Mouse (Mus musculus) midbrain, embryonic 13.5 days (tissue): Measurements from ENCODE around the gene Arntl2. TPM values are rescaled to one million over a fixed set of nuclear protein-coding genes. Genes with fewer than 3 reads are reported as not detected.

ENCODE experiments used
- ATAC-seq: fragments of 200-750 bp; cut with Nextera tagmentation; 2 replicates; pipeline ENCODE4 v1.8.0; 2017; ENCODE audit warnings: mild to moderate bottlenecking, moderate TSS enrichment, moderate library complexity
- H3K27ac ChIP-seq: fragments of 300-500 bp; sonication (generic); 2 replicates; pipeline ENCODE4 v1.5.1; 2015; ENCODE audit warnings: inconsistent platforms, mild to moderate bottlenecking, moderate library complexity
- H3K27me3 ChIP-seq: fragments of 300-500 bp; sonication (generic); 2 replicates; pipeline ENCODE4 v1.6.1; 2015; ENCODE audit warnings: mild to moderate bottlenecking, inconsistent platforms
- H3K36me3 ChIP-seq: fragments of 300-500 bp; sonication (generic); 2 replicates; pipeline ENCODE4 v1.6.1; 2015; ENCODE audit warnings: mild to moderate bottlenecking, inconsistent platforms
- H3K4me1 ChIP-seq: fragments of 300-500 bp; sonication (generic); replicated peaks from 2 replicates; pipeline ENCODE4 v1.6.1; 2015; ENCODE audit warnings: inconsistent platforms
- H3K4me2 ChIP-seq: fragments of 300-500 bp; sonication (generic); replicated peaks from 2 replicates; pipeline ENCODE4 v1.6.1; 2015; ENCODE audit warnings: moderate library complexity, mild to moderate bottlenecking, inconsistent platforms
- H3K4me3 ChIP-seq: fragments of 300-500 bp; sonication (generic); replicated peaks from 2 replicates; pipeline ENCODE4 v1.5.1; 2015; ENCODE audit warnings: mild to moderate bottlenecking, inconsistent platforms
- H3K9ac ChIP-seq: fragments of 300-500 bp; sonication (generic); replicated peaks from 2 replicates; pipeline ENCODE4 v1.6.1; 2015; ENCODE audit warnings: mild to moderate bottlenecking, inconsistent platforms
- H3K9me3 ChIP-seq: fragments of 300-500 bp; sonication (generic); 2 replicates; pipeline ENCODE4 v1.6.1; 2016; ENCODE audit warnings: mild to moderate bottlenecking, inconsistent platforms
- WGBS: fragments of 180-500 bp; shearing (Covaris S2); methylation state at CpG from one replicate; pipeline ENCODE4 v1.1.7; 2015; 5-methylcytosine and 5-hydroxymethylcytosine counted together
- polyA plus RNA-seq: library from polyadenylated mRNA; unstranded; fragments of >200 nt; fragmentation: Nextera tagmentation; extraction: Ambion mirVana; gene quantifications from 2 replicates; pipeline ENCODE4 v1.2.1, GENCODE M21; 2015

The Arntl2 gene
- polyA plus RNA-seq, 1 experiment from 2014 or later = 2.6 TPM

DNA sequence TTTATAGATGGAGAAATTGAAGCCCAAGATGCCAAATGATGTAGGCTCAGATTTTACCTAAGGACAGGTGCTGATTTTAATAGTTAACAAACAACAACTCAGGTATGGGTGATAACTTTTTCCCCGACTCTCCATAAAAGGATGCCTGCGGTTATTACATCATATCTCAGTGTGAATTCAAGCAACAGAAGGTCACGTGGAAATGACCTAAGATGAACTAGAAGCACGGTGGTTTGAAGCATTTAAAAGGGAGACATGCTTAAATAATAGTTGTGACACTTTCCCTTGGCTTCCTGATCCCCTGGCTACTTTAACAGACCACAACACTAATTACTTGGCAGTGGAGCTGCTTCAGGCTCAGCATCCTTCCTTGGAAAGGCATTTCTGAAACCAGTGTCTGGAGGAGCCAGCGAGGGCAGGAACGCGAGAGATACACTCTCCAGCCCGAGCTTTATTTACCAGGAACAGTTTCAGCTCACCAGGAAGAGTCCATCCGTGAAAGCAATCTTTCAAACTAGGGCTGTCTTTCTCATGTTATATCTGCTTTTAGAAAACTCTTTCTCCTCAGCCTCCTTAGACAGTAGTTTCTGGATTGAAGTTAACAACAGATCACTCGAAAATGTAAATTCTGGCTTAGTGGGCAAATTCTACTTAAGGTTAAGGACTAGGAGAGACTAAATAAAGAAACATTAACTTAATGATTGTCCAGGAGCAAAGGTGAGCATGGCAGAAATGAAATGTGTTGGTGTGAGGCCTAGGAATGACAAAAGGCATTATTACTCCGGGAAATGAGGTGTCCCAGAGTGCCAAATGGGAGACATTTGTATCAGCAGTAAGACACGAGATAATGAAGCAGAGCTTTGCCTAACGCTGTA, 86.3 kb downstream of the Arntl2 start:
- H3K9me3 ChIP-seq = no peaks in the 10 kb centered on the region
- WGBS = 73% methylated on average over 13 of the region's 13 CpGs
- H3K4me1 ChIP-seq = peaks cover 10% of the 10 kb centered on the region
- no peak overlapping the region for H3K27ac ChIP-seq
- no peak overlapping the region for H3K4me3 ChIP-seq
- H3K27me3 ChIP-seq = no peaks in the 10 kb centered on the region
- H3K36me3 ChIP-seq = no peaks in the 10 kb centered on the region
- no peak overlapping the region for H3K9ac ChIP-seq
- ATAC-seq = no peak
- H3K4me2 ChIP-seq = no peak overlapping the region

Other genes starting within 250 kb of the Arntl2 start
- gene Fgfr1op2, start 218.9 kb upstream of the Arntl2 start, polyA plus RNA-seq = 54.1 and 55.3 TPM in 2 replicates
- gene Ints13, start 218.2 kb upstream of the Arntl2 start, polyA plus RNA-seq = 70.6 and 72.4 TPM in 2 replicates
- gene Med21, start 153.5 kb upstream of the Arntl2 start, polyA plus RNA-seq = 116 and 119 TPM in 2 replicates
- 22.2 and 26.6 TPM in 2 replicates for gene Tm7sf3, start 153.2 kb upstream of the Arntl2 start, polyA plus RNA-seq
- gene Stk38l, start 71.1 kb upstream of the Arntl2 start, polyA plus RNA-seq = 16.2 and 17.2 TPM in 2 replicates
- gene Smco2, start 54.0 kb downstream of the Arntl2 start, polyA plus RNA-seq = not detected in 2 replicates
- gene Ppfibp1, start 92.4 kb downstream of the Arntl2 start, polyA plus RNA-seq = 14.2 and 15.3 TPM in 2 replicates
- 0.15 TPM in 1 of 2 replicates, not detected in the other for gene 1700034J05Rik, start 158.4 kb downstream of the Arntl2 start, polyA plus RNA-seq
- gene Rep15, start 236.5 kb downstream of the Arntl2 start, polyA plus RNA-seq = 0.70 and 1.0 TPM in 2 replicates
- gene Mrps35, start 246.7 kb downstream of the Arntl2 start, polyA plus RNA-seq = 74.7 and 89.0 TPM in 2 replicates